Mouse (Mus musculus): Measurements from ENCODE around the gene Pik3c2g.
A peak's percentile ranks its signal among the peaks of the same experiment; 100 is the strongest.

Gene Pik3c2g

GRCm38 (mm10) chr6:139586892-139587291, at the start of gene Pik3c2g:
TSS of gene Pik3c2g (plus strand) at chr6:139587221.
- no peak for DNase-seq

GRCm38 (mm10) chr6:139538469-139538868, 48.6 kb upstream of the Pik3c2g start:
- no peak for DNase-seq

- no peak for DNase-seq
Measured at GRCm38 (mm10) chr6:139555537-139556179, 31.4 kb upstream of the Pik3c2g start.

GRCm38 (mm10) chr6:139569211-139569610, 17.8 kb upstream of the Pik3c2g start:
- no peak for DNase-seq

- DNase-seq: no peak
Measured at GRCm38 (mm10) chr6:139575854-139576253, 11.2 kb upstream of the Pik3c2g start.

- DNase-seq: no peak
Measured at GRCm38 (mm10) chr6:139576261-139577014, 10.6 kb upstream of the Pik3c2g start.

- DNase-seq: no peak
Measured at GRCm38 (mm10) chr6:139577026-139577861, 9.8 kb upstream of the Pik3c2g start.

GRCm38 (mm10) chr6:139587478-139587877, 457 bp downstream of the Pik3c2g start:
- DNase-seq: no peak

GRCm38 (mm10) chr6:139588409-139588808, 1.4 kb downstream of the Pik3c2g start:
- no peak for DNase-seq

- peak; percentile 66 for DNase-seq
Measured at GRCm38 (mm10) chr6:139589291-139589690, 2.3 kb downstream of the Pik3c2g start.

- no peak for DNase-seq
Measured at GRCm38 (mm10) chr6:139589854-139590253, 2.8 kb downstream of the Pik3c2g start.

GRCm38 (mm10) chr6:139592081-139592480, 5.1 kb downstream of the Pik3c2g start:
- DNase-seq: no peak

- no peak for DNase-seq
Measured at GRCm38 (mm10) chr6:139596433-139596832, 9.4 kb downstream of the Pik3c2g start.

- no peak for DNase-seq
Measured at GRCm38 (mm10) chr6:139599216-139599615, 12.2 kb downstream of the Pik3c2g start.

- DNase-seq: no peak
Measured at GRCm38 (mm10) chr6:139618774-139619173, 31.8 kb downstream of the Pik3c2g start.

- DNase-seq: no peak
Measured at GRCm38 (mm10) chr6:139624756-139625155, 37.7 kb downstream of the Pik3c2g start.

GRCm38 (mm10) chr6:139634561-139634960, 47.5 kb downstream of the Pik3c2g start:
- DNase-seq: no peak

- peak; percentile 62 for DNase-seq
Measured at GRCm38 (mm10) chr6:139655399-139655798, 68.4 kb downstream of the Pik3c2g start.

GRCm38 (mm10) chr6:139662462-139662861, 75.4 kb downstream of the Pik3c2g start:
- DNase-seq: peak; percentile 24

- no peak for DNase-seq
Measured at GRCm38 (mm10) chr6:139718416-139718984, 131.5 kb downstream of the Pik3c2g start.

GRCm38 (mm10) chr6:139719639-139720221, 132.7 kb downstream of the Pik3c2g start:
- no peak for DNase-seq
